Mouse (Mus musculus) liver, postnatal 0 days (tissue): ENCODE measurements around the gene Sct.

Experiments
- CTCF ChIP-seq: sonication (generic); IDR thresholded peaks from 2 replicates; pipeline ENCODE4 v1.5.1; 2016; ENCODE audit warnings: antibody characterized with exemption, low read depth
- EP300 ChIP-seq: IDR thresholded peaks from 2 replicates; pipeline ENCODE4 v1.6.1; 2016; ENCODE audit warnings: antibody characterized with exemption, low read depth, mild to moderate bottlenecking

GRCm38 (mm10) chr7:141265739-141266561 lies 13.0 kb downstream of the Sct start, which contains the start of gene Irf7:
- TF ChIP-seq CTCF (no peak), EP300 (no peak)
